Mouse (Mus musculus) brain, adult 2 months (tissue): ENCODE measurements at regions not wholly inside any gene's neighbourhood (a gene's known extent, or its start where the extent isn't known, plus 50 kb on each side); places are given as distances from the start of the nearest gene placed in this dataset.

Source experiments
- DNase-seq: peaks from one replicate; pipeline ENCODE4 v3.0.0; 2011; ENCODE audit warnings: low read depth, low spot score

DNA sequence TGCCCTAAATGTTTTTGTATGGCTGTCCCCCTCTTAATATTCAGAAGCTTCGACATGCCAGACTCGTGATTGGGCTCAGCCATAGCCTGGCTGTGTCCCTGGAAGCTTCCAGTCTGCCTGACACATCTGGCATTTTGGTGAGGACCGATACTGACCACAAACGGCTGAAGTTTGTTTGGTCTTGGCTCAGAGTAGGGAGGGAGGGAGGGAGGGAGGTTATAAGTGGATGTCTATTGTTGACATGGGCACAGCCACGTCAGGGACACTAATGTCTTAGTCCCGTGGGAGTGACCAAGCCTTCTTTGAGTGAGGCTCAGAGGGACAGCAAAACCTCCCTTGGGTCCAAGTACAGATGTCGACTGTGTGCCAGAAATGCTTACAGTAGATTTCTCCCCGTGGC lies 151.7 kb downstream of the Chst1 start:
- DNase-seq, result no peak

GRCm38 (mm10) chr2:92752156-92752555 lies 152.6 kb downstream of the Chst1 start:
- no peak for DNase-seq

DNA sequence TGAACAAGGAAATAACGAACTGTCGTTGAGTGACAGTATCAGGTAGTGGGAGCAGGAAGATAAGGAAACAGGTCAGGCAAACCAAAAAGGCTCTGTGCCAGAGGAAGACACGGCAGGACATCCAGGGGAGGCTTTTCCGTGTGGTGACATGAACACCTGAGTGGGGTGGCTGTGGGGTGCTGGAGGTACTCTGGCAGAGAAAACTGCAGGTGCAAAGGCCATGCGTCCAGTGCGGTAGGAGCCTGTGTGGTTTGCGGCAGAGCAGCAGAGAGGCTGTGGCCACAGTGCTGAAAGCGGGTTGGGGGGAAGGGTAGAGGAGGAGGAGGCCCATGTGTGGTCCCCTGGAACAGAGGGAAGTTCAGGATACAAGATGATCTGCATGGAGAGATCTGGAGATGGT lies 153.3 kb downstream of the Chst1 start:
- DNase-seq, result no peak

- peak; percentile 62 for DNase-seq
These were observed 155.2 kb downstream of the Chst1 start for GRCm38 (mm10) chr2:92754505-92755280.

- no peak for DNase-seq
These were observed 157.0 kb downstream of the Chst1 start for GRCm38 (mm10) chr2:92756491-92756890.

DNA sequence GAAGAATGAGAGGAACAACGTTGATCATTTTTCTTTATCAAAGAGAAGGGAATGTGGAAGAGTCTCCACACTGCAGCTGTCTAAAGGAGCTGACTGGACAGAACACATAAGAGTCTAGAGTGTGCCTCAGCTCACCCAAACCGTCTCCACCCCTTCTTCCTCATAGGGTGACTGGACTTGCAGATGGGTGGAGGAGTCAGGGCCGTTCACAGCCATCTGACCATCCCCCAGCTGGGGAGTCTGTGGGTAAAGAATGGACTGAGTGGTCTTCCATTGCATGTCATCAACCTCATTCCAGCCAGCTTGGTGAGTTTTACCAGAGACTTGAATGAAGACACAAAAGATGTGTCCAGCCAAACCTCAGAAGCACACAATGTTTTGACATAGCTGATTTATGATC lies 156.1 kb upstream of the Syt13 start:
- no peak for DNase-seq

- DNase-seq, result peak; percentile 21
These were observed 150.8 kb upstream of the Syt13 start for GRCm38 (mm10) chr2:92763881-92764635.

GRCm38 (mm10) chr2:92767476-92768005 lies 147.4 kb upstream of the Syt13 start:
- no peak for DNase-seq

DNA sequence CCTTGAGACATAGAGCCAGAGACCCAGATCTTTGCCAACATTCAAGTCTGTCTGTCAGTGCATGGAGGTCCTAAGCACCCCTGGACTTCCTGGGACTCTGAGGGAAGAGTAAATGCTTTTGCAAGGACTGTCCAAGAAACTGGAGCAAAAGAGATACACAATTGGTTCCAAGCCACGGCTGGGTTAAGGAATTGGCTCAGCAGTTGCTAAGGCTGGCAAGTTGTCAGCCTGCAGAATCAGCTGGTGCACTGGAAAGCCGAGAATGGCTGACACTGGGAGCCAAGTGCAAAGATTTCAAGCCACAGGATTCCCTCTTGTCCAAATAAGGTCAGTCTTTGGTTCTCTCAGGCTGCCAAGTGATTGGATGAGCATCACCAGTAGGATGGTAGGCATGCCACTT lies 146.8 kb upstream of the Syt13 start:
- DNase-seq, result peak; percentile 76

- no peak for DNase-seq
These were observed 145.8 kb upstream of the Syt13 start for GRCm38 (mm10) chr2:92769061-92769460.

GRCm38 (mm10) chr2:92770098-92770497 lies 144.8 kb upstream of the Syt13 start:
- DNase-seq, result peak; percentile 65

- peak; percentile 95 for DNase-seq
These were observed 142.3 kb upstream of the Syt13 start for GRCm38 (mm10) chr2:92772623-92773022.

GRCm38 (mm10) chr2:92776497-92776896 lies 138.4 kb upstream of the Syt13 start:
- peak; percentile 28 for DNase-seq

DNA sequence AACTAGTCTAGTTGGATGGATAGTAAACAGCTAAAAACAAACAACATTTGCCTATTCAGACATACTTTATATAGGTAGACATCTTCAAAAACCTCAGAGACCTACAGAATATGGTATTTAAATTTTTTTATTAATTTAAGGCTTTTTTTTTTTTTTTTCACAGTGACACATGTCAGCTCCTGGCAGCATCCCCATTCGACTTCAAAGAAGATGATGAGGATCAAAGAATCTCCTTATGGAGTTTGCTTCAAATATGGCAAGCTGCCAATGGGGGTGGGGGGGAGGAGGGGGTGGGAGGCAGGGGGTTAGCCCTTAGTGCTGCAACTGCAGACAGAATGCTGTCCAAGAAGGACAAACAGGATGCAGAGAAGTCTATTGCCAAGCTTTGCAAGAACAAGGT lies 135.8 kb upstream of the Syt13 start:
- no peak for DNase-seq

DNA sequence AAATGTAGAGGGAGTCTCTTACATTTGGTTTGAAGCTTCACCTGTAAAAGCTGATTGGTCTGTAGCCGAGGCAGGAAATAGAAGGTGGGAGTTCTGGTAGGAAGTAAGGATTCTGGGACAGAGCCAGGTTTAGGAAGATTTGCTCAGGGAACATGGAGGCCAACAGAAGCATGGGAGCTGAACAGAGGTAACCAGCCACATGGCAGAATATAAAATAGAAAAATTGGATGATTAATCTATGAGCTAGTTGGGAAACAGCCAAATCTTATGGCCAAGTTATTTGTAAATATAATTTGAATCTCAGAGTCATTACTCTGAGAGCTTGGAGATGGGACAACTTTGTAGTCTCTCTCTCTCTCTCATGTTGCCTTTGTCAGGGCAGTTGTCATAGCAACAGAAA lies 134.9 kb upstream of the Syt13 start:
- DNase-seq, result no peak

- no peak for DNase-seq
These were observed 133.4 kb upstream of the Syt13 start for GRCm38 (mm10) chr2:92781451-92781850.

DNA sequence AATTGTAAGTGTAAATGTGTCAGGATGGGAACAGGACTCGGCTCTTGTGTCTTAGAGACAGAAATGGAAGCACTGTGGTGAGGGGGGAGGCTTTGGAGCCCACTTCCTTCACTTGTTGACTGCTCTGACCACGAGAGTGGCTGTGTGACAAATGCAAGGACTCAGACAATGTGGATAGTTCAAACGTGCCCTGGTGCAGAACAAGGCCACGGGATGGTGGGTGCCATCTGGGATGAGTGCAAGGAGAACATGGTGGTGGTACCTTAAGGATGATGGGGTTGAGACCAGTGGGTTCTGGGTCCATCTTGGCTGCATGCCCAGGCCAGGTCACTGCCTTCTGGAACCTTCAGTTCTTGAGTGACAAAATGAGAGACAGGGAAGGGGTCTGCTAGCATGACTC lies 132.3 kb upstream of the Syt13 start:
- DNase-seq, result no peak

DNA sequence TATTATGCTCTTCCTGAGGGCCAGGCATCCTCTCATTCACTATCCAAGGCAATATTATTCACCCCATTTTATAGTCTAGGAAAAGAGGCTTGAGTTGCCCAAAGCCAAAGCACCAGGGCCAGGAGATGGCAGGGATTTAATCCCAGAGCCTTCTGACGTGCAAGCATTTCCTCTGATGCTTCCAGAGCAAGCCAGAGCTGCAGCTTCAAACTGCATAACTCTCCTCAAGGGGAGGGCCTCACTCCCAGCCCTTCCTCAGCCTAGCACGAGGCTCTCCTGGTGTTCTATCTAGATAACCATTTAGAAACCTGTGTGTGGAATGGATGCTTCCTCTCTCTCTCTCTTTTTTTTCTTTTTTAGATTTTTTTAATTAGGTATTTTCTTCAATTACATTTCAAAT lies 130.0 kb upstream of the Syt13 start:
- no peak for DNase-seq

DNA sequence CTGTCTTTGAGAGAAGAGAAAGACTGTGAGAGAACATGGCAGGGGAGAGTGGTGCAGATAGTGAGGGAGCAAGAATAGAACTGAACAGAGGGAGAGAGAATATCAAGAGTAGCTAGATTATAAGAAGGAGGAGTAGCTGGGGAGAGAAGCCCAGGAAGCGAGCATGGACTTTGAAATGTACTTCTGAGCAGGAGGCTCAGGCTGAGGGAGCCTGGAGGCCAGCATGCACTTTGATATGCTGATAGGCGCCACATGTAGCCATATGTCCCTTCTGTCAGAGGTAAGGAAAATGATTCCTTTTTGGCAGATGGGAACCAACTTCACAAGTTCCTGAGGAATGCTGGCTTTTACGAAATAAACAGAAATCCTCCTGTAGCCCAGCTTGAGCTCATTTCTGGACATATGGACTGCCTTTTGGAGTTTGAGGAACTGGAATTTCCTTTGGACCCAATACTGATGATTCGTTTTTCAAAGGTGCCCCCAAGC lies 126.9 kb upstream of the Syt13 start:
- peak; percentile 72 for DNase-seq

- peak; percentile 59 for DNase-seq
These were observed 126.0 kb upstream of the Syt13 start for GRCm38 (mm10) chr2:92788875-92789274.

DNA sequence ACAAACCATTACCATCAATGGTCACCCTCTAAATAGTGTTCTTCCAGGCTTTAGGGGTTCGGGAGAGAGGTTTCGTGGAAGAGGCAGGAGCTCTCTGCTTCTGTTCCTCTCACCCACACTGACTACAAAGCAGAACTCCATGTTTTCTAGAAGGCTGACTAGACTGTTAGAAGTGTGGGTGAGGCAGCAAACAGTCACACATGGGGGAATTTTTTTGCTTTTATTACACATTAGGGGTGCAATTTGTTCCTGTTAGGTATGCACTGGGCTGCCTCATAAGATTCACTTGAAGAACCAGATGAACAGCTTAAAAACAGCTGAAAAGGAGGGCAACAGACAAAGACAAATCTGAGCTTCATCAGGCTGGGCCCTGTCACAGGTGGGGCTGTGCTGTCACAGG lies 124.5 kb upstream of the Syt13 start:
- peak; percentile 71 for DNase-seq

DNA sequence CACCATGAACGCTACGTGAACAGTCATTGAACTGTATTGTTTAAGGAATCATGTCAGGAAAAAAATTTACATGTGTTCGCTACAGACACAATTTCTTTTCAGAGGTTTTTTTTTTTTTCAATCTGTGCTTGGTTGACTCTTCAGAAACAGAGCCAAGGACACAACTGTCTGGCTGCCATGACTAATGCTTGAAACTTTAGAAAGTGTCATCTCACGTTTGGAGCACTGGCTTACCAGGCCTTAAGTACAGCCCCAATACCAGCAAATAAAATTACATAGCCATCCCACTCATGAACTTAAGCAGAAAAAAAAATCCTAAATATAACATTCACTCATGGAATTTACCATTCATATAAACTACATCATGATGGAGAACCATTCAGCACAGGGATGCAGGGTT lies 115.1 kb upstream of the Syt13 start:
- peak; percentile 56 for DNase-seq

GRCm38 (mm10) chr2:92800667-92801066 lies 114.2 kb upstream of the Syt13 start:
- DNase-seq, result peak; percentile 76
